Mouse (Mus musculus) embryo, embryonic 11.5 days (tissue): ENCODE measurements around the gene Aldoart1.

Experiments
- DNase-seq: peaks from one replicate; pipeline ENCODE4 v3.0.0-alpha.2; 2012; ENCODE audit warnings: low read depth, low spot score

The Aldoart1 gene

DNA sequence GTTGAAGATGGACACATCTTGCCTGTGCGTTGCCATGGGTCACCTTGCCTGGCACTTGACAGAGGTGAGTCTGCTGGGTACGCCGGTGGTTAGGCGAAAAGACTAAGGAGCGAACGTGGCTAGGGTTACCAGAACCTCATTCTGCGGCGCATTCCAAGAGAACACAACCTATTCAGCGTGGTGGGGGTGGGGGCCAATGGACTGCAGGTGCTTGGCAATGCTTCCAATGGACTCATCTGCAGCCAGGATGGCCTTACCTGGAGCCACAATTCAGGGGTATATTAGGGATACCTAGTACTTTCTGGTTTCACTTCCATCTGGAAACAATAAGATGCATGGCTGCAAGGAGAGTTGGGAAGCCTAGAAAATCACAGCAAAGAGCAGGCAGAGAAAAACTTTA is at the start of gene Aldoart1:
TSS of gene Aldoart1 (minus strand) at position 101 of the 400 bp plus-strand sequence.
- no peak for DNase-seq

GRCm38 (mm10) chr4:72901566-72901965 is 49.1 kb upstream of the Aldoart1 start:
- no peak for DNase-seq

DNA sequence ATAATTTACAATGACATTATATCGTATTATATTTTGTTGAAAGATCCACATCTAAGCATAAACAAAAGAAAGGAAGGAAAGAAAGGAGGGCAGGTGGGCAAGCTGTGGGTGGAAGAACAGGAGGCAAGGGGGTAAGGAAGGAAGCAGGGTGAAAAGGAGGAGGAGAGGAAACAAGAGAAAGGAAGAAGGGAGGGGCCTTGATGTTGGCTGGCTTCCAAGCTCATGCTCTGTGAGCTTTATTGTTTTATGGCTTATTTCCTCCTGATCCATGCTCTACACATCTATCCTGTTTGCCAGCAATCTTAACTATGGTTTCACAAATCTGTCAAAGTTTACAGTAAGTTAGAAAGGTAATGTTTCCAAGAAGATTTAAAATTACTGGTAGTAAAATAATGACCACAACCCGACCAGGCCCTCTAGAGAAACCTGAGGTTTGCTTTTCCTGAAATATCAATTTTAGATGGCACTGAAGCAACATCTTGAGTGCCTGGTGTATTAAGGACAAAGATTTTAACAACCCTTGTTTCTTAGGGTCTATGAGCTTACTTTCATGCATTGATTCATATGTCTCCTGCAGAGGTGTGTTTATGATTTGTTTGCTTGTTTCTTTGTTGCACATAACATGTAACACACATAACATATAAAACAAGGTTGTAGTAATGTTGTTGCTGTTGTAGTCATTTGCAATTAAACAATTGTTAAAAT is 13.1 kb upstream of the Aldoart1 start:
- DNase-seq, result no peak

GRCm38 (mm10) chr4:72844276-72844675 is 8.2 kb downstream of the Aldoart1 start:
- DNase-seq, result no peak

DNA sequence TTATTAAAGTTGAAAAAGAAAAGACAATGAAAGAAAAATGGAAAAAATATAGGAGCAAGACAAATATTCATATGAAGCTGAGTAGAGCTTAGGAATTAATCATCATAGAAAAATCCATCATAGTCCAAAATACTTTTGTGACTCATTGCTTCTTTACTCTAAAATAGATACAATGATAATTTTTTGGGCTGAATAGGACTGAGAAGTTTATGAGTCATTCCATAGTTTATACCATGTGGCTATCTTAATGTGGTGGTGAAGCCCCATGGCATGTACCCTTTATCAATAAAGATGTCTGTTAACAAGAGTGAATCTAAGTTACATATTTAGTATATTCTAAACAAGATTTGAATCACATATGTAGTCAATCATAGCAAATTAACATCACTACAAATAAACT is 9.4 kb downstream of the Aldoart1 start:
- DNase-seq, result no peak

DNA sequence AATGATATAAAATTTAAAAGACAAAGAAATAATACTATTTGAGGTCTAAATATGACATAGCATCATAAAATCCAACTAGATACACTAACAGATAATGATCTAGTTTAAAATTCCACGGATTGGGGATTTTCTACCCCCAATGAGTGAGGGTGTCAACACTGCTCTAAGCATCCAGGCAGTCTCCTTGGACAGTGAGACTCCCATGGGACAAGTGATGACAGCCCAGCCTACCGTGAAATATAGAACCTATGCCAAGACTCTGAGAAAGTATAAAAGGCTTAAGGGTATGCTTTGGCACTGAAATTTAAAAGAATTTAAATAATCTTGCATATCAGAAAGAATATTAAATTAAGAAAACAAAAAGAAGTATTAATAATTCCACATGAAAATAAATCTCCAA is 16.0 kb downstream of the Aldoart1 start:
- DNase-seq, result no peak

- no peak for DNase-seq
Measured at GRCm38 (mm10) chr4:72835400-72835799, 17.0 kb downstream of the Aldoart1 start.

- no peak for DNase-seq
Measured at GRCm38 (mm10) chr4:72800816-72801215, 51.6 kb downstream of the Aldoart1 start.
